Mouse (Mus musculus) embryonic facial prominence, embryonic 11.5 days (tissue): ENCODE data around the gene Btf3. TPM values are rescaled to one million over a fixed set of nuclear protein-coding genes. Genes with fewer than 3 reads are reported as not detected.

ENCODE experiments used
- ATAC-seq: fragments of 200-750 bp; cut with Nextera tagmentation; replicated peaks from 2 replicates; pipeline ENCODE4 v1.8.0; 2017; ENCODE audit warnings: low read depth; ENCODE audit not compliant: insufficient number of reproducible peaks, low FRiP score, low TSS enrichment
- DNase-seq: peaks from one replicate; pipeline ENCODE4 v3.0.0-alpha.2; 2015; ENCODE audit warnings: low spot score
- H3K27ac ChIP-seq: fragments of 300-500 bp; sonication (generic); replicated peaks from 2 replicates; pipeline ENCODE4 v1.5.1; 2014; ENCODE audit warnings: mild to moderate bottlenecking, low read depth, low read length, control low read depth
- H3K27me3 ChIP-seq: fragments of 300-500 bp; sonication (generic); 2 replicates; pipeline ENCODE4 v1.6.1; 2014; ENCODE audit warnings: mild to moderate bottlenecking, low read length, moderate library complexity, mixed read lengths; ENCODE audit not compliant: control insufficient read depth, insufficient read depth
- H3K36me3 ChIP-seq: fragments of 300-500 bp; sonication (generic); replicated peaks from 2 replicates; pipeline ENCODE4 v1.6.1; 2014; ENCODE audit warnings: low read depth, mild to moderate bottlenecking, low read length, moderate library complexity, mixed read lengths; ENCODE audit not compliant: control insufficient read depth, insufficient read depth
- H3K4me1 ChIP-seq: fragments of 300-500 bp; sonication (generic); 2 replicates; pipeline ENCODE4 v1.6.1; 2014; ENCODE audit warnings: low read length, mixed read lengths; ENCODE audit not compliant: control insufficient read depth, insufficient read depth
- H3K4me2 ChIP-seq: fragments of 300-500 bp; sonication (generic); 2 replicates; pipeline ENCODE4 v1.6.1; 2014; ENCODE audit warnings: low read depth, mild to moderate bottlenecking, control low read depth, low read length, moderate library complexity
- H3K4me3 ChIP-seq: fragments of 300-500 bp; sonication (generic); 2 replicates; pipeline ENCODE4 v1.5.1; 2014; ENCODE audit warnings: low read depth, low read length, control low read depth
- H3K9ac ChIP-seq: fragments of 300-500 bp; sonication (generic); replicated peaks from 2 replicates; pipeline ENCODE4 v1.6.1; 2014; ENCODE audit warnings: mild to moderate bottlenecking, control low read depth, low read length
- H3K9me3 ChIP-seq: fragments of 300-500 bp; sonication (generic); replicated peaks from 2 replicates; pipeline ENCODE4 v1.6.1; 2016; ENCODE audit warnings: mild to moderate bottlenecking, low read length, inconsistent platforms, mixed read lengths; ENCODE audit not compliant: control insufficient read depth
- WGBS: fragments of 180-500 bp; shearing (Covaris S2); extraction: QIAGEN DNeasy Blood & Tissue Kit; methylation state at CpG from one replicate; pipeline ENCODE4 v1.1.7; 2014; 5-methylcytosine and 5-hydroxymethylcytosine counted together
- polyA plus RNA-seq: library from polyadenylated mRNA; unstranded; fragments of >200 nt; fragmentation: Nextera tagmentation; extraction: Ambion mirVana; gene quantifications from 2 replicates; pipeline ENCODE4 v1.2.1, GENCODE M21; 2014

Btf3 gene
- polyA plus RNA-seq, 1 experiment from 2014 or later = 1,036 TPM

GRCm38 (mm10) chr13:98291712-98292111 is 25.1 kb downstream of the Btf3 start:
- Histone ChIP-seq H3K9ac (no peak overlapping the region), H3K4me1 (no peaks in the 10 kb centered on the region), H3K27me3 (no peaks in the 10 kb centered on the region), H3K36me3 (no peaks in the 10 kb centered on the region), H3K9me3 (no peaks in the 10 kb centered on the region), H3K4me3 (no peak overlapping the region), H3K4me2 (no peak overlapping the region), H3K27ac (no peak overlapping the region)
- ATAC-seq = no peak
- WGBS = 75% methylated on average over 8 of the region's 8 CpGs
- no peak for DNase-seq

- ATAC-seq (no peak), DNase-seq (no peak)
- H3K9ac ChIP-seq = no peak overlapping the region
- WGBS = 50% methylated on average over 2 of the region's 2 CpGs
- no peaks in the 10 kb centered on the region for H3K9me3 ChIP-seq
- no peaks in the 10 kb centered on the region for H3K27me3 ChIP-seq
- no peak overlapping the region for H3K4me3 ChIP-seq
- H3K27ac ChIP-seq = no peak overlapping the region
- H3K4me1 ChIP-seq = no peaks in the 10 kb centered on the region
- H3K4me2 ChIP-seq = no peak overlapping the region
- H3K36me3 ChIP-seq = no peaks in the 10 kb centered on the region
Measured at GRCm38 (mm10) chr13:98290719-98291118, 26.1 kb downstream of the Btf3 start.

DNA sequence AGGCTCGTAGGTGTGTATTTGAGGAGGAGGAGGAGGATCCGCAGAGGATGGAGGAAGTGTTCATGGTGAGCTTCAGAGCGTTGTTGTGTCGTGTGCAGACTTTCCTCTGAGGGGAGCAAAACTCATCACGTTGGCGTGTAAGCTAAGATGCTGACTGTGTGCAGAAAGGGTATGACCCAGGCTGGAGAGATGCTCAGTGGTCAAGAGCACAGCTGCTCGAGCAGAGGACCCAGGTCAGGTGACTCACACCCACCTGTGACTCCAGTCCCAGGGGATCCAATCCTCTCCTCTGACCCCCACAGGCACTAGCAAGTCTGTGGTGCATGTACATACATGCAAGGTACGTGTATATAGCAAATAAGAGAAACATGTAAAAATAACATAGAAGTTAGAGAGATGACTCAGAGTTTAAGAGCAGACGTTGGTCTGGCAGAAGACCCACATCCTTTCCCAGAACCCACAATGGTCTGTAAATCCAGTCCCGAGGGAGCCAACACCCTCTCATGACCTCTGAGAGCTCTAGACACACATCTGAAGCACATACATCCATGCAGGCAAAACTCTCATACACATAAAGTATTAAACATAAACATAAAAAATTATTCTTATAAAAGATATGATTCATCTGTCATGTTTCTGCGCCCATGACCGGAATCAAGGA is 35.7 kb downstream of the Btf3 start:
- Histone ChIP-seq H3K4me3 (no peak overlapping the region), H3K36me3 (no peaks in the 10 kb centered on the region), H3K27ac (no peak overlapping the region), H3K9ac (no peak overlapping the region), H3K9me3 (no peaks in the 10 kb centered on the region), H3K4me1 (no peaks in the 10 kb centered on the region), H3K4me2 (no peak overlapping the region), H3K27me3 (no peaks in the 10 kb centered on the region)
- ATAC-seq (no peak), DNase-seq (no peak)
- 81% methylated on average over 12 of the region's 12 CpGs for WGBS

- Histone ChIP-seq H3K9me3 (no peaks in the 10 kb centered on the region), H3K4me3 (no peak within 1 kb of the TSS), H3K27me3 (no peaks in the 10 kb centered on the region), H3K36me3 (no peaks in the 10 kb centered on the region), H3K4me2 (no peak within 1 kb of the TSS), H3K27ac (no peak within 1 kb of the TSS), H3K9ac (no peak within 1 kb of the TSS), H3K4me1 (no peaks in the 10 kb centered on the region)
- WGBS = 89% methylated on average over 5 of the region's 5 CpGs
- no peak for DNase-seq
- ATAC-seq = no peak
Measured at GRCm38 (mm10) chr13:98279686-98280085, 37.1 kb downstream of the Btf3 start, which contains the start of gene Gm21976. Gene Gm21976 (plus strand): TSS chr13:98279887.

DNA sequence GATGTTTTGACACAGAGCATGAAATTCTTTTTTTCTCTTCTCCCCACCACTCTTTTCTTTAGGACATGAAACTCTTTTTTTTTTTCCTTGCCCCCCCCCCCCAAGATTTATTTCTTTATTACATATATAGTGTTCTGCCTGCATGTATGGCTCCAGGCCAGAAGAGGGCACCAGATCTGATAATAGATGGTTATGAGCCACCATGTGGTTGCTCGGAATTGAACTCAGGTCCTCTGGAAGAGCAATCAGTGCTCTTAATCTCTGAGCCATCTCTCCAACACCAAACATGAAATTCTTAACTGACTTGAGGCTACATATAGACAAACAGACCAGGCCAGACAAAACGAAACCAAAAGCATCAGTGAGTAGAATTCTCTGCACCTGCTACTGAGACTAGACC is 39.3 kb downstream of the Btf3 start:
- no peaks in the 10 kb centered on the region for H3K27me3 ChIP-seq
- no peaks in the 10 kb centered on the region for H3K4me1 ChIP-seq
- no peaks in the 10 kb centered on the region for H3K9me3 ChIP-seq
- no peaks in the 10 kb centered on the region for H3K36me3 ChIP-seq
- no peak for ATAC-seq
- no peak overlapping the region for H3K4me3 ChIP-seq
- 77% methylated on average over 2 of the region's 2 CpGs for WGBS
- H3K4me2 ChIP-seq = no peak overlapping the region
- DNase-seq = no peak
- no peak overlapping the region for H3K9ac ChIP-seq
- H3K27ac ChIP-seq = no peak overlapping the region

GRCm38 (mm10) chr13:98276253-98276652 is 40.6 kb downstream of the Btf3 start:
- no peak overlapping the region for H3K9ac ChIP-seq
- DNase-seq = no peak
- no peaks in the 10 kb centered on the region for H3K4me1 ChIP-seq
- H3K9me3 ChIP-seq = no peaks in the 10 kb centered on the region
- H3K27ac ChIP-seq = no peak overlapping the region
- H3K27me3 ChIP-seq = no peaks in the 10 kb centered on the region
- H3K36me3 ChIP-seq = no peaks in the 10 kb centered on the region; the same call in 1 of the 2 replicates
- H3K4me3 ChIP-seq = no peak overlapping the region
- H3K4me2 ChIP-seq = no peak overlapping the region
- 88% methylated on average over 7 of the region's 7 CpGs for WGBS
- no peak for ATAC-seq

DNA sequence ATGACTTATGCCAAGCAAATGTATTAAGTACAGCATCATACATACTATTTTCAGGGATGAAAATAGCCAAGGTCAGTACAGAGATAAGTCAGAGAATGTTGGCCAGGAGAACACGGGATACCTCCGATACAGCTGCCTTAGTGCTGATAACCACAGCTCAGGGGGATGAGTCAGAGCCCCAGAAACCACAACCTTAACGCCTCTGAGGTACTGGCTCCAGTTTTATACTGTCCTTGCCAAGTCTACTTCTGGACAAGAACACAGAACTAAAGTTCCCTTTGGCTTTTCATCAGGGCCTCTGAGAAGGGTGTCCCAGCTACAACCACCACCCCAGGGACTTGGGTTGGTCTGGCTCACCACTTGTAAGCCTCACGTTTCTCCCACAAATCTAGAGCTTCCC is 41.2 kb downstream of the Btf3 start:
- Histone ChIP-seq H3K4me3 (no peak overlapping the region), H3K4me1 (no peaks in the 10 kb centered on the region), H3K9me3 (no peaks in the 10 kb centered on the region), H3K36me3 (no peaks in the 10 kb centered on the region; the same call in 1 of the 2 replicates), H3K4me2 (no peak overlapping the region), H3K27ac (no peak overlapping the region), H3K9ac (no peak overlapping the region), H3K27me3 (no peaks in the 10 kb centered on the region)
- ATAC-seq = no peak
- no peak for DNase-seq
- WGBS = 73% methylated on average over 4 of the region's 4 CpGs

DNA sequence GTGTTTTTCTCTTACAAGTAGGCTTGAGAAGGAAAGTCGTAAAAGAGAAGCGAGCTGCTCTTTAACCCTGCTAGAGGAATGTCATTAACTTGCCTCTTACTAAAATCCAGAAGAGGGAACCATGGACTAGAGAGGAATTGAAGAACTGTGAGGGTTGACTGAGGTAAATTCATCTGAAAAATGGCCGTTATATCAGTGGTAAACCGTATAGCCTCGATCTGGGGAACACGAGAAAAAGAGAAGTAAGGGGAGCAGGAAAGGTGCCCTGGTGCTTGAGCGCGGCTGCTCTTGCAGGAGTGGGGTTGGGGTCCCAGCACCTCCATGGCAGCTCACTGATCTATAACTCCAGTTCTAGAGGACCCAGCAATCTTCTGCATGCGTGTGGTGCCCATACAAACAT is 42.8 kb downstream of the Btf3 start:
- Histone ChIP-seq H3K9me3 (no peaks in the 10 kb centered on the region), H3K4me1 (no peaks in the 10 kb centered on the region), H3K9ac (no peak overlapping the region), H3K4me2 (no peak overlapping the region), H3K4me3 (no peak overlapping the region), H3K27me3 (no peaks in the 10 kb centered on the region), H3K27ac (no peak overlapping the region), H3K36me3 (no peaks in the 10 kb centered on the region; the same call in 1 of the 2 replicates)
- 92% methylated on average over 9 of the region's 9 CpGs for WGBS
- no peak for DNase-seq
- no peak for ATAC-seq
